ENCODE assay signal across 10 mouse cellular contexts in the genomic region with DNA sequence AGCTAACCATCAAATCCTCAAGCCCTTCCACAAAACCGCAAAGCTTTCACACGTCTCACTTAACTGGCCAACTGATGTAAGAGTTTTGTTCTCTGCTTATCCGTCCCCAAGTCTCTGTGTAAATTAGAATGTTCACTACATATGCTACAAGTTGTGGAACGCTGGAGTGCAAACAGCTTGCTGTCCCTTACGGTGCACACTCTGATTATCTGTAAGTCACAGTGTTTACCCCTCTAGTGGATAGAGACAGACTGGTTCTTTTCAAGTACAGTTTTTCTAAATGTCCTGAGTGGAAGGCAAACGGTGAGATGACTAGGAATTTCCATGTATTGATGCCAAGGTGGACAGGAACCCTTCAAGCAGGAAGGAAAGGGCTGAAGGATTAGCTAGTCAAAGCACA. TPM values are rescaled to one million over a fixed set of nuclear protein-coding genes. Genes with fewer than 3 reads are reported as not detected.
DNase-seq lines count a peak whose midpoint lies in the region; ATAC-seq lines count a peak whose summit lies in the region.
"Had no signal": no experiment of that assay in that cellular context is flagged by ENCODE, and none has a peak within 500 bp of the region (broad histone marks: within the 10 kb centered on the region; RNA-seq: fewer than 3 reads in every experiment).

No protein-coding gene starts in this region.

- H3K27ac ChIP-seq in heart, embryonic 14.5 days (replicated peaks in 1 of 2; ENCODE audit: control insufficient read depth in 1 of 2, insufficient read depth in 1 of 2, low read depth in 2 of 2, low read length in 2 of 2): no peak overlapping the region
- no peak overlapping the region for H3K27ac ChIP-seq in forebrain, embryonic 12.5 days
- H3K27ac ChIP-seq in limb, embryonic 15.5 days: no peak overlapping the region
- H3K27ac ChIP-seq: liver, embryonic 15.5 days had no signal

- H3K36me3 ChIP-seq in heart, embryonic 14.5 days (ENCODE audit: control insufficient read depth, insufficient read depth, low read length): no peaks in the 10 kb centered on the region
- H3K36me3 ChIP-seq in forebrain, embryonic 12.5 days (replicated peaks): no peaks in the 10 kb centered on the region
- H3K36me3 ChIP-seq in limb, embryonic 15.5 days: no peaks in the 10 kb centered on the region
- H3K36me3 ChIP-seq: liver, embryonic 15.5 days had no signal

- WGBS in heart, embryonic 14.5 days: 32% methylated on average over 6 of the region's 6 CpGs
- WGBS in forebrain, embryonic 12.5 days: 33% methylated on average over 6 of the region's 6 CpGs
- WGBS in limb, embryonic 15.5 days: 25% methylated on average over 6 of the region's 6 CpGs

- H3K27me3 ChIP-seq in heart, embryonic 14.5 days (ENCODE audit: control insufficient read depth, insufficient read depth, low read length): no peaks in the 10 kb centered on the region
- no peaks in the 10 kb centered on the region for H3K27me3 ChIP-seq in forebrain, embryonic 12.5 days
- H3K27me3 ChIP-seq in limb, embryonic 15.5 days: no peaks in the 10 kb centered on the region
- H3K27me3 ChIP-seq: liver, embryonic 15.5 days had no signal

- H3K4me1 ChIP-seq in heart, embryonic 14.5 days (ENCODE audit: control insufficient read depth in 2 of 2, insufficient read depth in 2 of 2, low read length in 2 of 2): peaks cover 4 to 9% of the 10 kb centered on the region in 2 experiments; a peak in 3 of 4 replicates
- H3K4me1 ChIP-seq in forebrain, embryonic 12.5 days: peaks cover 13% of the 10 kb centered on the region
- no peaks in the 10 kb centered on the region; the same call in 1 of the 2 replicates for H3K4me1 ChIP-seq in limb, embryonic 15.5 days
- H3K4me1 ChIP-seq: liver, embryonic 15.5 days had no signal

- no peak for DNase-seq in heart, postnatal 36 days
- peak; percentile 5 for DNase-seq in Muller cell, postnatal 12 days (ENCODE audit: inconsistent ontology term)
- no peak for DNase-seq in adrenal gland, adult 8-10 months
- DNase-seq in yolk sac, embryonic 10.5 days (ENCODE audit: low spot score): no peak
- no peak for DNase-seq in ovary, adult 18-20 months (ENCODE audit: low spot score)

- H3K4me2 ChIP-seq in heart, embryonic 14.5 days (ENCODE audit: low read length): peak overlapping the region; percentile 59
- peak overlapping the region; percentile 42 for H3K4me2 ChIP-seq in forebrain, embryonic 12.5 days
- H3K4me2 ChIP-seq in limb, embryonic 15.5 days: peak overlapping the region; percentile 30; the same call in 1 of the 2 replicates
- H3K4me2 ChIP-seq: liver, embryonic 15.5 days had no signal

- no peak for ATAC-seq in heart, embryonic 14.5 days (ENCODE audit: insufficient number of reproducible peaks, insufficient read depth, low FRiP score, low read depth)
- 0 out of 2 replicates have a peak, but pooled peaks have one; percentile 10 for ATAC-seq in forebrain, embryonic 12.5 days (ENCODE audit: low FRiP score)
- no peak for ATAC-seq in limb, embryonic 15.5 days (ENCODE audit: insufficient number of reproducible peaks, low FRiP score, low TSS enrichment, low read depth)
- ATAC-seq: inflammation-experienced regulatory T-cells, adult 6 months had no signal

- H3K9ac ChIP-seq in heart, embryonic 14.5 days (ENCODE audit: low read length): 0 out of 2 replicates have a peak overlapping the region, but pooled peaks have one; percentile 11
- no peak overlapping the region for H3K9ac ChIP-seq in forebrain, embryonic 12.5 days
- H3K9ac ChIP-seq in limb, embryonic 15.5 days: no peak overlapping the region
- H3K9ac ChIP-seq: liver, embryonic 15.5 days had no signal

- no peaks in the 10 kb centered on the region for H3K9me3 ChIP-seq in heart, embryonic 14.5 days (ENCODE audit: control insufficient read depth, low read length)
- no peaks in the 10 kb centered on the region for H3K9me3 ChIP-seq in forebrain, embryonic 12.5 days
- H3K9me3 ChIP-seq in limb, embryonic 15.5 days: no peaks in the 10 kb centered on the region
- H3K9me3 ChIP-seq: liver, embryonic 15.5 days had no signal

- H3K4me3 ChIP-seq in heart, embryonic 14.5 days (ENCODE audit: control insufficient read depth in 1 of 2, insufficient read depth in 1 of 2, low read depth in 1 of 2, low read length in 2 of 2): peak overlapping the region in 1 of 2 experiments; percentile 14; a peak in 2 of 4 replicates
- peak overlapping the region; percentile 25 for H3K4me3 ChIP-seq in forebrain, embryonic 12.5 days (replicated peaks)
- no peak overlapping the region for H3K4me3 ChIP-seq in limb, embryonic 15.5 days
- H3K4me3 ChIP-seq: liver, embryonic 15.5 days had no signal

- intact Hi-C loops in heart, postnatal 36 days (cut with DNase I): loop anchor here (2.0 kb wide), 1 partner anchor 309 kb away; no protein-coding TSS in a partner anchor

RNA-seq across cellular contexts. Expression of a gene that starts 32.1 kb away (rescaled TPM):
- 0.12 and 0.19 TPM in 2 replicates for polyA plus RNA-seq in heart, embryonic 14.5 days (2014; fragmentation: Nextera tagmentation; extraction: Ambion mirVana)
- under 1 TPM; 0.08 to 0.14 TPM for total RNA-seq in heart, postnatal 36 days (2021)
- 0.06 TPM in 1 of 2 replicates, not detected in the other for polyA plus RNA-seq in forebrain, embryonic 12.5 days (2016; fragmentation: Nextera tagmentation; extraction: Ambion mirVana)
- 0.18 and 0.25 TPM in 2 replicates for polyA plus RNA-seq in limb, embryonic 15.5 days (2015; fragmentation: Nextera tagmentation; extraction: Ambion mirVana)
- 1 to 10 TPM in 2 of 4 experiments, not detected in 2; 3.9 to 4.2 TPM for total RNA-seq in adrenal gland, adult 8-10 months (2022)
- polyA plus RNA-seq: inflammation-experienced regulatory T-cells, adult 6 months; liver, embryonic 15.5 days had no signal
